In genomic region chr2:74726973-74727639, GRCm38 (mm10) we compare ENCODE assay signal across 9 mouse cellular contexts. TPM values are rescaled to one million over a fixed set of nuclear protein-coding genes. Genes with fewer than 3 reads are reported as not detected.
DNase-seq lines count a peak whose midpoint lies in the region; ATAC-seq and TF ChIP-seq lines count a peak whose summit lies in the region.
"Had no signal": no experiment of that assay in that cellular context is flagged by ENCODE, and none has a peak within 500 bp of the region (broad histone marks: within the 10 kb centered on the region; RNA-seq: fewer than 3 reads in every experiment).

No protein-coding gene starts in this region.

- H3K4me1 ChIP-seq in heart, embryonic 16.5 days (ENCODE audit: control insufficient read depth, insufficient read depth, low read length) = 0 out of 2 replicates have a peak, but pooled peaks cover 3% of the 10 kb centered on the region
- H3K4me1 ChIP-seq in embryonic facial prominence, embryonic 10.5 days = peaks cover 6% of the 10 kb centered on the region
- H3K4me1 ChIP-seq in intestine, postnatal 0 days (replicated peaks; ENCODE audit: control insufficient read depth, insufficient read depth, low read length) = no peaks in the 10 kb centered on the region
- H3K4me1 ChIP-seq in midbrain, postnatal 0 days (ENCODE audit: insufficient read depth, low read length) = no peaks in the 10 kb centered on the region
- no peaks in the 10 kb centered on the region for H3K4me1 ChIP-seq in thymus, adult 2 months (replicated peaks; ENCODE audit: control insufficient read depth, insufficient read depth, low read length)

- peak overlapping the region; percentile 36 for H3K4me3 ChIP-seq in heart, embryonic 16.5 days (ENCODE audit: low read length)
- peak overlapping the region; percentile 49 for H3K4me3 ChIP-seq in embryonic facial prominence, embryonic 10.5 days
- peak overlapping the region; percentile 21 for H3K4me3 ChIP-seq in intestine, postnatal 0 days (ENCODE audit: low read depth, low read length)
- no peak overlapping the region for H3K4me3 ChIP-seq in midbrain, postnatal 0 days (ENCODE audit: low read depth, low read length)
- no peak overlapping the region for H3K4me3 ChIP-seq in thymus, adult 2 months (ENCODE audit: control insufficient read depth, insufficient read depth, low read length)

- H3K27me3 ChIP-seq in heart, embryonic 16.5 days (ENCODE audit: control insufficient read depth, insufficient read depth, low read length) = peaks cover 93% of the 10 kb centered on the region
- H3K27me3 ChIP-seq in embryonic facial prominence, embryonic 10.5 days (replicated peaks; ENCODE audit: low read depth, poor library complexity, severe bottlenecking) = peaks cover 100% of the 10 kb centered on the region
- H3K27me3 ChIP-seq in intestine, postnatal 0 days (replicated peaks; ENCODE audit: control insufficient read depth, insufficient read depth, low read length) = peaks cover 87% of the 10 kb centered on the region
- H3K27me3 ChIP-seq in midbrain, postnatal 0 days (ENCODE audit: insufficient read depth, low read length) = peaks cover 94% of the 10 kb centered on the region
- peaks cover 4% of the 10 kb centered on the region; the same call in 1 of the 2 replicates for H3K27me3 ChIP-seq in thymus, adult 2 months (ENCODE audit: control insufficient read depth, insufficient read depth, low read length)

- peak overlapping the region; percentile 51 for H3K4me2 ChIP-seq in heart, embryonic 16.5 days (ENCODE audit: low read depth, low read length)
- H3K4me2 ChIP-seq in intestine, postnatal 0 days (replicated peaks; ENCODE audit: low read depth) = peak overlapping the region; percentile 13; the same call in 1 of the 2 replicates
- H3K4me2 ChIP-seq in midbrain, postnatal 0 days (ENCODE audit: low read depth, low read length, poor library complexity, severe bottlenecking) = no peak overlapping the region

- no peak for TF ChIP-seq CTCF in intestine, postnatal 0 days (IDR thresholded peaks at IDR 0.05; ENCODE audit: low read depth)
- no peak for TF ChIP-seq CTCF in midbrain, postnatal 0 days (IDR thresholded peaks at IDR 0.05)
- no peak for TF ChIP-seq CTCF in thymus, adult 2 months (IDR thresholded peaks at IDR 0.05; ENCODE audit: borderline replicate concordance, control insufficient read depth, extremely low read depth, insufficient read depth, low read length, poor library complexity)

- no peaks in the 10 kb centered on the region for H3K36me3 ChIP-seq in heart, embryonic 16.5 days (ENCODE audit: control insufficient read depth, insufficient read depth)
- H3K36me3 ChIP-seq in embryonic facial prominence, embryonic 10.5 days (replicated peaks) = no peaks in the 10 kb centered on the region
- 0 out of 2 replicates have a peak, but pooled peaks cover 6% of the 10 kb centered on the region for H3K36me3 ChIP-seq in intestine, postnatal 0 days (ENCODE audit: control insufficient read depth, insufficient read depth)
- no peaks in the 10 kb centered on the region for H3K36me3 ChIP-seq in midbrain, postnatal 0 days (ENCODE audit: insufficient read depth, low read length)
- no peaks in the 10 kb centered on the region for H3K36me3 ChIP-seq in thymus, adult 2 months (ENCODE audit: control insufficient read depth, insufficient read depth, low read length)

- H3K9ac ChIP-seq in heart, embryonic 16.5 days (ENCODE audit: low read length) = no peak overlapping the region
- H3K9ac ChIP-seq in intestine, postnatal 0 days (ENCODE audit: low read depth, low read length) = no peak overlapping the region
- H3K9ac ChIP-seq in midbrain, postnatal 0 days (replicated peaks; ENCODE audit: low read length, poor library complexity, severe bottlenecking) = no peak overlapping the region

- H3K9me3 ChIP-seq in heart, embryonic 16.5 days (replicated peaks; ENCODE audit: control insufficient read depth, low read length) = no peaks in the 10 kb centered on the region
- no peaks in the 10 kb centered on the region for H3K9me3 ChIP-seq in embryonic facial prominence, embryonic 10.5 days
- H3K9me3 ChIP-seq in intestine, postnatal 0 days (ENCODE audit: control insufficient read depth) = no peaks in the 10 kb centered on the region
- H3K9me3 ChIP-seq in midbrain, postnatal 0 days (ENCODE audit: low read length) = no peaks in the 10 kb centered on the region

- H3K27ac ChIP-seq in heart, embryonic 16.5 days (ENCODE audit: low read length) = no peak overlapping the region
- H3K27ac ChIP-seq in embryonic facial prominence, embryonic 10.5 days (replicated peaks) = no peak overlapping the region
- H3K27ac ChIP-seq in intestine, postnatal 0 days (ENCODE audit: low read depth, low read length) = no peak overlapping the region
- H3K27ac ChIP-seq in midbrain, postnatal 0 days (ENCODE audit: low read depth, low read length) = no peak overlapping the region
- no peak overlapping the region for H3K27ac ChIP-seq in thymus, adult 2 months (ENCODE audit: control insufficient read depth, insufficient read depth, low read length)

- ATAC-seq in heart, embryonic 16.5 days (replicated peaks; ENCODE audit: extremely low read depth, insufficient read depth, low FRiP score) = no peak
- ATAC-seq in intestine, postnatal 0 days = no peak
- ATAC-seq in midbrain, postnatal 0 days (ENCODE audit: low FRiP score) = no peak

- TF ChIP-seq POLR2A in thymus, adult 2 months (IDR thresholded peaks at IDR 0.05; ENCODE audit: control insufficient read depth, extremely low read depth, insufficient read depth, low read length, poor library complexity) = no peak

- 2% methylated on average over 43 of the region's 43 CpGs for WGBS in heart, embryonic 16.5 days
- 1% methylated on average over 43 of the region's 43 CpGs for WGBS in embryonic facial prominence, embryonic 10.5 days
- 26% methylated on average over 42 of the region's 43 CpGs for WGBS in intestine, postnatal 0 days
- under 1% methylated on average over 42 of the region's 43 CpGs for WGBS in midbrain, postnatal 0 days
- WGBS in thymus, adult 2 months = 14% methylated on average over 43 of the region's 43 CpGs

- DNase-seq in heart, adult 9 months (ENCODE audit: low spot score in 2 of 2) = no peak
- peak; percentile 56 for DNase-seq in embryonic facial prominence, embryonic 10.5 days (ENCODE audit: low spot score)
- DNase-seq in midbrain, postnatal 0 days (ENCODE audit: low spot score) = peak; percentile 57
- DNase-seq in thymus, postnatal 0 days (ENCODE audit: low spot score) = no peak
- DNase-seq in cerebellum, adult 9-11 months = no peak
- DNase-seq in thymus, adult 2 months = no peak
- DNase-seq: cerebellum, postnatal 36 days had no signal

RNA-seq across cellular contexts. Expression of gene Gm28230, which starts 0.6 kb away (rescaled TPM):
- not detected in 2 replicates for polyA plus RNA-seq in heart, embryonic 16.5 days (2015; fragmentation: Nextera tagmentation; extraction: Ambion mirVana)
- not detected in 2 replicates for polyA plus RNA-seq in embryonic facial prominence, embryonic 10.5 days (2016; fragmentation: Nextera tagmentation; extraction: Ambion mirVana)
- 0.17 TPM in 1 of 2 replicates, not detected in the other for polyA plus RNA-seq in intestine, postnatal 0 days (2015; fragmentation: Nextera tagmentation; extraction: Ambion mirVana)
- total RNA-seq in midbrain, postnatal 0 days (2014; rRNA removed) = not detected in 2 replicates
- not detected in 2 replicates for polyA plus RNA-seq in midbrain, postnatal 0 days (2015; fragmentation: Nextera tagmentation; extraction: Ambion mirVana)
- not detected in 2 replicates for polyA plus RNA-seq in thymus, postnatal 0 days (2015; fragmentation: Nextera tagmentation; extraction: Ambion mirVana)
- polyA plus RNA-seq in thymus, adult 2 months (2012; rRNA removed) = 0.15 and 0.31 TPM in 2 replicates

RNA-seq across cellular contexts. Expression of gene Hoxd4, which starts 15.4 kb away (rescaled TPM):
- polyA plus RNA-seq in heart, embryonic 16.5 days (2015; fragmentation: Nextera tagmentation; extraction: Ambion mirVana) = 0.18 TPM in 1 of 2 replicates, not detected in the other
- polyA plus RNA-seq in embryonic facial prominence, embryonic 10.5 days (2016; fragmentation: Nextera tagmentation; extraction: Ambion mirVana) = not detected in 2 replicates
- polyA plus RNA-seq in intestine, postnatal 0 days (2015; fragmentation: Nextera tagmentation; extraction: Ambion mirVana) = 0.20 and 0.51 TPM in 2 replicates
- total RNA-seq in midbrain, postnatal 0 days (2014; rRNA removed) = 1.2 TPM in 1 of 2 replicates, not detected in the other
- not detected in 2 replicates for polyA plus RNA-seq in midbrain, postnatal 0 days (2015; fragmentation: Nextera tagmentation; extraction: Ambion mirVana)
- 0.17 TPM in 1 of 2 replicates, not detected in the other for polyA plus RNA-seq in thymus, postnatal 0 days (2015; fragmentation: Nextera tagmentation; extraction: Ambion mirVana)
- polyA plus RNA-seq in thymus, adult 2 months (2012; rRNA removed) = 2.1 and 2.3 TPM in 2 replicates

RNA-seq across cellular contexts. Expression of gene Hoxd3, which starts 15.4 kb away (rescaled TPM):
- 0.44 and 0.66 TPM in 2 replicates for polyA plus RNA-seq in heart, embryonic 16.5 days (2015; fragmentation: Nextera tagmentation; extraction: Ambion mirVana)
- polyA plus RNA-seq in embryonic facial prominence, embryonic 10.5 days (2016; fragmentation: Nextera tagmentation; extraction: Ambion mirVana) = 1.7 and 6.9 TPM in 2 replicates
- polyA plus RNA-seq in intestine, postnatal 0 days (2015; fragmentation: Nextera tagmentation; extraction: Ambion mirVana) = 3.2 and 3.3 TPM in 2 replicates
- total RNA-seq in midbrain, postnatal 0 days (2014; rRNA removed) = 11.6 TPM in 1 of 2 replicates, not detected in the other
- polyA plus RNA-seq in midbrain, postnatal 0 days (2015; fragmentation: Nextera tagmentation; extraction: Ambion mirVana) = not detected in 2 replicates
- polyA plus RNA-seq in thymus, postnatal 0 days (2015; fragmentation: Nextera tagmentation; extraction: Ambion mirVana) = 0.10 and 0.37 TPM in 2 replicates
- 0.54 and 0.59 TPM in 2 replicates for polyA plus RNA-seq in thymus, adult 2 months (2012; rRNA removed)

RNA-seq across cellular contexts. Expression of gene Hoxd8, which starts 22.7 kb away (rescaled TPM):
- 0.26 and 0.42 TPM in 2 replicates for polyA plus RNA-seq in heart, embryonic 16.5 days (2015; fragmentation: Nextera tagmentation; extraction: Ambion mirVana)
- not detected in 2 replicates for polyA plus RNA-seq in embryonic facial prominence, embryonic 10.5 days (2016; fragmentation: Nextera tagmentation; extraction: Ambion mirVana)
- 2.2 and 2.7 TPM in 2 replicates for polyA plus RNA-seq in intestine, postnatal 0 days (2015; fragmentation: Nextera tagmentation; extraction: Ambion mirVana)
- 0.05 TPM in 1 of 2 replicates, not detected in the other for total RNA-seq in midbrain, postnatal 0 days (2014; rRNA removed)
- polyA plus RNA-seq in midbrain, postnatal 0 days (2015; fragmentation: Nextera tagmentation; extraction: Ambion mirVana) = not detected in 2 replicates
- polyA plus RNA-seq in thymus, postnatal 0 days (2015; fragmentation: Nextera tagmentation; extraction: Ambion mirVana) = 0.72 and 0.73 TPM in 2 replicates
- polyA plus RNA-seq in thymus, adult 2 months (2012; rRNA removed) = 1.1 and 1.2 TPM in 2 replicates

RNA-seq across cellular contexts. Expression of gene Hoxd9, which starts 29.6 kb away (rescaled TPM):
- 0.11 and 0.21 TPM in 2 replicates for polyA plus RNA-seq in heart, embryonic 16.5 days (2015; fragmentation: Nextera tagmentation; extraction: Ambion mirVana)
- polyA plus RNA-seq in embryonic facial prominence, embryonic 10.5 days (2016; fragmentation: Nextera tagmentation; extraction: Ambion mirVana) = not detected in 2 replicates
- 0.64 and 1.6 TPM in 2 replicates for polyA plus RNA-seq in intestine, postnatal 0 days (2015; fragmentation: Nextera tagmentation; extraction: Ambion mirVana)
- not detected in 2 replicates for total RNA-seq in midbrain, postnatal 0 days (2014; rRNA removed)
- not detected in 2 replicates for polyA plus RNA-seq in midbrain, postnatal 0 days (2015; fragmentation: Nextera tagmentation; extraction: Ambion mirVana)
- 0.28 and 0.52 TPM in 2 replicates for polyA plus RNA-seq in thymus, postnatal 0 days (2015; fragmentation: Nextera tagmentation; extraction: Ambion mirVana)
- polyA plus RNA-seq in thymus, adult 2 months (2012; rRNA removed) = 0.31 and 0.41 TPM in 2 replicates

Comparison
In these comparisons a context has a peak if more than half of its experiments do, and no peak if none do; other contexts are left out.
1. H3K4me3 ChIP-seq: peak in heart, embryonic 16.5 days (single experiment), embryonic facial prominence, embryonic 10.5 days (single experiment) and intestine, postnatal 0 days (single experiment); none in midbrain, postnatal 0 days (single experiment) and thymus, adult 2 months (single experiment).
2. DNase-seq: peak in embryonic facial prominence, embryonic 10.5 days (single experiment) and midbrain, postnatal 0 days (single experiment); none in heart, adult 9 months (0 of 2), thymus, postnatal 0 days (single experiment), cerebellum, adult 9-11 months (single experiment) and thymus, adult 2 months (single experiment).